Mouse (Mus musculus) cerebellum, adult 2 months (tissue): ENCODE measurements around the gene Card11.

Experiments used
- CTCF ChIP-seq: fragments of 200-500 bp; IDR thresholded peaks from 2 replicates; pipeline ENCODE4 v1.5.1; 2011; ENCODE audit warnings: low read depth, mild to moderate bottlenecking, control low read depth, low read length, moderate library complexity, borderline replicate concordance; ENCODE audit not compliant: insufficient read depth
- POLR2A ChIP-seq: fragments of 200-500 bp; IDR thresholded peaks from 2 replicates; pipeline ENCODE4 v1.6.1; 2011; ENCODE audit warnings: low read length, control low read depth, borderline replicate concordance; ENCODE audit not compliant: insufficient read depth

DNA sequence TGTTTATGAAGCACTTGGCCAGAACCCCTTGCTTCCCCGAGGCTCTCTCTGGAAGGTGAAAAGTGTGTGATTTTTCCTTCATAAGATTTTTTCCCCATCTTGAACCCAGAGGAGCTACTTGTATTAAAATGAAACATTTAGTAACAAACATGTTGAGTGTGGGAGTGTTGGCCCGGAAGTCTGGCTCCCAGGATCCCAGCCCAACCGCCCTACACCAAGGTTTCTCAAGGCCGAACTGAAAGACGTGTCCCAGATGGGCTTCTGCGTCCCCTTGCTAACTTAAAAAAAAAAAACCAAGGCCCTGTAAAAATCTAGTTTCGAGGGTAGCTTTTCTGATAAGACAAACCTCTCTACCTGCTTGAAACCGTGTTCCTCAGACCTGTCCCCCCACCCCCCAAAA is 172.5 kb downstream of the Card11 start:
- no peak for TF ChIP-seq CTCF
- TF ChIP-seq POLR2A: no peak
